Mouse (Mus musculus): ENCODE results near the gene Csde1.

Csde1 gene

GRCm38 (mm10) chr3:103020249-103020942 is at the start of gene Csde1:
Csde1 (plus strand) TSS chr3:103020426.
- DNase-seq (ENCODE audit: low read depth, low spot score) = peak; percentile 98

- no peak for DNase-seq (ENCODE audit: low read depth, low spot score)
Observed at GRCm38 (mm10) chr3:102970508-102970907, 49.7 kb upstream of the Csde1 start.

- DNase-seq (ENCODE audit: low read depth, low spot score) = no peak
Observed at GRCm38 (mm10) chr3:102976906-102977305, 43.3 kb upstream of the Csde1 start.

- peak; percentile 59 for DNase-seq (ENCODE audit: low read depth, low spot score)
Observed at GRCm38 (mm10) chr3:102979550-102980348, 40.5 kb upstream of the Csde1 start.

GRCm38 (mm10) chr3:102980349-102980736 is 39.9 kb upstream of the Csde1 start:
- DNase-seq (ENCODE audit: low read depth, low spot score) = no peak

GRCm38 (mm10) chr3:102991041-102991440 is 29.2 kb upstream of the Csde1 start:
- no peak for DNase-seq (ENCODE audit: low read depth, low spot score)

GRCm38 (mm10) chr3:102992936-102993335 is 27.3 kb upstream of the Csde1 start:
- no peak for DNase-seq (ENCODE audit: low read depth, low spot score)

- no peak for DNase-seq (ENCODE audit: low read depth, low spot score)
Observed at GRCm38 (mm10) chr3:102995233-102995604, 25.0 kb upstream of the Csde1 start.

GRCm38 (mm10) chr3:102995605-102996321 is 24.5 kb upstream of the Csde1 start, which contains the start of gene Sike1:
Sike1 (plus strand) TSS chr3:102995708.
- DNase-seq (ENCODE audit: low read depth, low spot score) = peak; percentile 93

GRCm38 (mm10) chr3:102997036-102997435 is 23.2 kb upstream of the Csde1 start:
- DNase-seq (ENCODE audit: low read depth, low spot score) = no peak

- no peak for DNase-seq (ENCODE audit: low read depth, low spot score)
Observed at GRCm38 (mm10) chr3:102997591-102997990, 22.6 kb upstream of the Csde1 start.

GRCm38 (mm10) chr3:103001595-103001994 is 18.6 kb upstream of the Csde1 start:
- DNase-seq (ENCODE audit: low read depth, low spot score) = no peak

- no peak for DNase-seq (ENCODE audit: low read depth, low spot score)
Observed at GRCm38 (mm10) chr3:103017350-103017749, 2.9 kb upstream of the Csde1 start.

GRCm38 (mm10) chr3:103019462-103019861 is 764 bp upstream of the Csde1 start:
- DNase-seq (ENCODE audit: low read depth, low spot score) = no peak

- DNase-seq (ENCODE audit: low read depth, low spot score) = peak; percentile 95
Observed at GRCm38 (mm10) chr3:103020943-103021638, 865 bp downstream of the Csde1 start.

GRCm38 (mm10) chr3:103026174-103026573 is 5.9 kb downstream of the Csde1 start:
- DNase-seq (ENCODE audit: low read depth, low spot score) = peak; percentile 12

GRCm38 (mm10) chr3:103040285-103040684 is 20.1 kb downstream of the Csde1 start:
- DNase-seq (ENCODE audit: low read depth, low spot score) = no peak

- DNase-seq (ENCODE audit: low read depth, low spot score) = no peak
Observed at GRCm38 (mm10) chr3:103040861-103041379, 20.7 kb downstream of the Csde1 start.

GRCm38 (mm10) chr3:103056016-103056595 is 35.9 kb downstream of the Csde1 start:
- no peak for DNase-seq (ENCODE audit: low read depth, low spot score)

- no peak for DNase-seq (ENCODE audit: low read depth, low spot score)
Observed at GRCm38 (mm10) chr3:103057752-103058151, 37.5 kb downstream of the Csde1 start.

All from mesoderm, embryonic 11.5 days (tissue).